Mouse (Mus musculus) midbrain, embryonic 14.5 days (tissue): ENCODE data around the gene Cd209f. TPM values are rescaled to one million over a fixed set of nuclear protein-coding genes. Genes with fewer than 3 reads are reported as not detected.

Source experiments
- polyA plus RNA-seq: library from polyadenylated mRNA; unstranded; fragments of >200 nt; fragmentation: Nextera tagmentation; extraction: Ambion mirVana; gene quantifications from 2 replicates; pipeline ENCODE4 v1.2.1, GENCODE M21; 2014

The Cd209f gene
- polyA plus RNA-seq, 1 experiment from 2014 or later: not detected

Other genes with a start within 250 kb of the Cd209f start
- not detected in 2 replicates for gene Cd209d, start 227.3 kb downstream of the Cd209f start, polyA plus RNA-seq
- not detected in 2 replicates for gene Cd209b, start 179.0 kb downstream of the Cd209f start, polyA plus RNA-seq
- 0.54 and 0.78 TPM in 2 replicates for gene Cd209c, start 151.1 kb downstream of the Cd209f start, polyA plus RNA-seq
- gene Cd209g, start 28.3 kb upstream of the Cd209f start, polyA plus RNA-seq: not detected in 2 replicates
- 93.6 and 98.0 TPM in 2 replicates for gene Evi5l, start 60.7 kb upstream of the Cd209f start, polyA plus RNA-seq
- gene Prr36, start 111.6 kb upstream of the Cd209f start, polyA plus RNA-seq: 51.8 and 67.1 TPM in 2 replicates
- gene Lrrc8e, start 121.0 kb upstream of the Cd209f start, polyA plus RNA-seq: 0.07 TPM in 1 of 2 replicates, not detected in the other
- gene Map2k7, start 132.9 kb upstream of the Cd209f start, polyA plus RNA-seq: 21.9 and 30.1 TPM in 2 replicates
- gene Gm49320, start 133.0 kb upstream of the Cd209f start, polyA plus RNA-seq: 0.70 and 0.80 TPM in 2 replicates
- 4.6 and 5.0 TPM in 2 replicates for gene Tgfbr3l, start 142.4 kb upstream of the Cd209f start, polyA plus RNA-seq
- 58.6 and 69.4 TPM in 2 replicates for gene Snapc2, start 147.2 kb upstream of the Cd209f start, polyA plus RNA-seq
- 210 and 240 TPM in 2 replicates for gene Ctxn1, start 153.4 kb upstream of the Cd209f start, polyA plus RNA-seq
- 45.1 and 47.2 TPM in 2 replicates for gene Timm44, start 170.1 kb upstream of the Cd209f start, polyA plus RNA-seq
- 17.0 and 18.4 TPM in 2 replicates for gene Ccl25, start 219.4 kb upstream of the Cd209f start, polyA plus RNA-seq
- gene Elavl1, start 219.6 kb upstream of the Cd209f start, polyA plus RNA-seq: 89.3 and 157 TPM in 2 replicates